Mouse (Mus musculus) ovary, adult 2 months (tissue): Measurements from ENCODE around the gene Olfr1491. TPM values are rescaled to one million over a fixed set of nuclear protein-coding genes. Genes with fewer than 3 reads are reported as not detected.

ENCODE experiments used
- polyA plus RNA-seq: library from polyadenylated mRNA; depleted of rRNA; stranded (reverse); fragments of >200 nt; gene quantifications from 2 replicates; pipeline ENCODE4 v1.2.3, GENCODE M21; 2012; rRNA removed

The Olfr1491 gene
- polyA plus RNA-seq = not detected in 2 replicates

DNA sequence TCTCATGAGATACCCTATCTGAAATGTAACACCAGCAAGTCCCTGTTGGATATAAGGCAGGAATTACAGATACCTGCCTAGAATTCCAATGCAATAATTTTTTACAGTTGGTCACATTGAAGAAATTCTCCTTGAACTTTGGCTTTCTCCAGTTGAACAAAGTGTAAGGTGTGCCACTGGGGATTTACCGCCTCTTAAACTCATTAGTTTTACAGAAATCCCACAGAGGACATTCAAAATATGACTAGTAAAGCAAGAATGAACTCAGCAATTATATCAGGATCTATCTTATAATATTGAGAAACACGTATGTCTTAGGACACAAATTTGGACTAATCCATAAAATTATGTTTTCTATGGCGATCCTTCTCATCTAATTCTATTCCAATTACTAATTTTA, at the start of gene Olfr1491:
Gene Olfr1491, plus strand, starts transcription at position 301 of the 400 bp plus-strand sequence.

DNA sequence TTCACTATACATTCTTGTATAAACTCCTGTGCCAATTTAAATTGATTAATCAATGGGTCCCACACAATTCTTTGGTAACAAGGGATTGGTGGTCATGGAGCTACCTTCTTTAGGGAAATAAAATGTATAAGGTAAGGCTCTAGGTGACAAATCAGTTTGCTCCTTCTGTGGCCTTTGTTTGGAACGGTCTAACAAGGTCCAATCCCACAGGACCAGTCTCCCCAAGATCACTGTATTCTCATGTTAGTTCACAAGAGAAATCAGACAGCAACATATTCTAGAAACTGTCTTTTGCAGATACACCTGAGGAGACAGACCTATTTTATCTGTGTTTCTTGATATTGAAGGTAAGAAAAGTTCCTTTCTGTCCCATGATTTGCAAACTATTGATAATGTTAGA, 46.3 kb upstream of the Olfr1491 start, which contains the start of gene Olfr1490:
Gene Olfr1490, plus strand, starts transcription at position 301 of the 400 bp plus-strand sequence.

GRCm38 (mm10) chr19:13722978-13723377, 25.9 kb downstream of the Olfr1491 start, which contains the start of gene Olfr1493-ps1:
TSS of gene Olfr1493-ps1 (plus strand) at chr19:13723278.

GRCm38 (mm10) chr19:13739428-13739827, 42.4 kb downstream of the Olfr1491 start, which contains the start of gene Olfr1494:
TSS of gene Olfr1494 (plus strand) at chr19:13739728.

Other genes starting within 250 kb of the Olfr1491 start
- gene Olfr1472, start 241.2 kb upstream of the Olfr1491 start, polyA plus RNA-seq = not detected in 2 replicates
- gene Olfr1474, start 227.7 kb upstream of the Olfr1491 start, polyA plus RNA-seq = not detected in 2 replicates
- gene Olfr1475, start 217.1 kb upstream of the Olfr1491 start, polyA plus RNA-seq = not detected in 2 replicates
- not detected in 2 replicates for gene Olfr1477, start 196.7 kb upstream of the Olfr1491 start, polyA plus RNA-seq
- not detected in 2 replicates for gene Olfr1480, start 169.4 kb upstream of the Olfr1491 start, polyA plus RNA-seq
- not detected in 2 replicates for gene Olfr1484, start 113.8 kb upstream of the Olfr1491 start, polyA plus RNA-seq
- gene Olfr1487, start 79.9 kb upstream of the Olfr1491 start, polyA plus RNA-seq = not detected in 2 replicates
- not detected in 2 replicates for gene Olfr1489, start 65.6 kb upstream of the Olfr1491 start, polyA plus RNA-seq
- not detected in 2 replicates for gene Olfr1490, start 46.2 kb upstream of the Olfr1491 start, polyA plus RNA-seq
- not detected in 2 replicates for gene Olfr1493-ps1, start 26.0 kb downstream of the Olfr1491 start, polyA plus RNA-seq
- gene Olfr1494, start 42.5 kb downstream of the Olfr1491 start, polyA plus RNA-seq = not detected in 2 replicates
- not detected in 2 replicates for gene Olfr1495, start 67.3 kb downstream of the Olfr1491 start, polyA plus RNA-seq
- not detected in 2 replicates for gene Olfr1496, start 80.6 kb downstream of the Olfr1491 start, polyA plus RNA-seq
- not detected in 2 replicates for gene Olfr1497, start 100.9 kb downstream of the Olfr1491 start, polyA plus RNA-seq
- not detected in 2 replicates for gene Olfr1499, start 122.2 kb downstream of the Olfr1491 start, polyA plus RNA-seq
- gene Olfr1500, start 133.2 kb downstream of the Olfr1491 start, polyA plus RNA-seq = not detected in 2 replicates
- not detected in 2 replicates for gene Olfr1501, start 153.4 kb downstream of the Olfr1491 start, polyA plus RNA-seq
- gene Olfr1502, start 164.5 kb downstream of the Olfr1491 start, polyA plus RNA-seq = not detected in 2 replicates
- gene Olfr1504, start 200.7 kb downstream of the Olfr1491 start, polyA plus RNA-seq = not detected in 2 replicates
- gene Olfr1505, start 216.3 kb downstream of the Olfr1491 start, polyA plus RNA-seq = not detected in 2 replicates